Mouse (Mus musculus) adrenal gland, adult (tissue): ENCODE results near the gene Sox5.
A peak's percentile ranks its signal among the peaks of the same experiment; 100 is the strongest.

Experiments used
- DNase-seq, 2 experiments: peaks; one replicate each; pipeline ENCODE4 v3.0.0; 2022 to 2023; ENCODE audit warnings: low spot score in 1 of 2; ENCODE audit not compliant: inconsistent age in 2 of 2

Gene Sox5

DNA sequence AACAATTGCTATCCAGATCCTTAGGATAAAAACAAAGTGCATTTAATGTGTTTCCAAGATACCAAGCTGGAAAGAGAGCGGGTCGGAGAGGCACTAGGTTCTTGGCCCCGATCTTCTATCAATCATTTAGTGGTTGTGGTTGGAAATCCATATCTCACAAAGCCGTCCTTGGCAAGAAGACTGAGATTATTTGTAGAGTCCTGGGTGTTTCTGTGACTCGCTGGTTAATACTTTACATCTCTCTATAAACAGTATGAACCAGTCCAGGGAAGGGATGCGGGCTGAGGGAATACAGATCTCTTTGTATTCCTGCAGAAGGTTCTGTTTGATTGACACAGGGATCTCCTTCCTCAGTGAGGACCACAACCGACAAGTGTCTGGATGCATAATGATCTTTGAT, 714.3 kb downstream of the Sox5 start:
- no peak for DNase-seq

DNA sequence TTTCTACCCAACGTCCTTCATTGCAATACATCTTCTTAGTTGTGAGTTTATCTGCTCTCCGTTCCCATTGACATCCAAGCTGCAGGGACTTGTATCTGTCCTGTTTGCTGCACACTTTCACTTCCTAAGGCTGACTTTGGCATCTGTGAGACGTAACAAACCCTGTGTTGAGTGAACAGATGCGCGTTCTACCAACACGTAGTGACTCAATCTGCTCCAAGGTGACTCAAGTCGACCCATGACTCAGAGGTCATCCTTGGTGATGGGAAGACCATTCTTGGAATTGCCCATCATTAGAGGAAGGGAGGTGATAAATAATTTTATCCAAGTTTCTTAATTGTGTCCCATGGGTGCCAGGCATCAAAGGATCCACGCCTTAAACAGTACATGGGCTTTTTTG, 719.3 kb downstream of the Sox5 start:
- DNase-seq = peak in 1 of 2 experiments; percentile 37

DNA sequence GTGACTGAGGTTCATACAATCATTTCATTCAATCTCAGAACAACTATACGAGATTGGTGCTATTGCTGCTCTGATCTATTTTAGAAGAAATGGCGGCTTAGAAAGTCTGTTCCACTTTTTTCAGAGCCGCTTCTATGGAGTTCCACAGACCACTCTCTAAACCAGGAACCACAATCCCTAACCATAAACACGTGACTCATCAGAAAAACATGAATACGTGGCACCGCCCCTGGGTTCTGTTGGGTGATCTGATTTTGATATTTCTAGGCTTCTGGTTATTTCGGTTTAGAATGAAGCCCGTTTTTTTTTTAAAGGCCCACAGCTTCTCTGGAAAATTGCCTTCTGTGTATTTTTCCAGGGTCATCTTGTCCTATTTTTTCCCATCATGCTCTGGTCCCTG, 720.0 kb downstream of the Sox5 start:
- no peak for DNase-seq

DNA sequence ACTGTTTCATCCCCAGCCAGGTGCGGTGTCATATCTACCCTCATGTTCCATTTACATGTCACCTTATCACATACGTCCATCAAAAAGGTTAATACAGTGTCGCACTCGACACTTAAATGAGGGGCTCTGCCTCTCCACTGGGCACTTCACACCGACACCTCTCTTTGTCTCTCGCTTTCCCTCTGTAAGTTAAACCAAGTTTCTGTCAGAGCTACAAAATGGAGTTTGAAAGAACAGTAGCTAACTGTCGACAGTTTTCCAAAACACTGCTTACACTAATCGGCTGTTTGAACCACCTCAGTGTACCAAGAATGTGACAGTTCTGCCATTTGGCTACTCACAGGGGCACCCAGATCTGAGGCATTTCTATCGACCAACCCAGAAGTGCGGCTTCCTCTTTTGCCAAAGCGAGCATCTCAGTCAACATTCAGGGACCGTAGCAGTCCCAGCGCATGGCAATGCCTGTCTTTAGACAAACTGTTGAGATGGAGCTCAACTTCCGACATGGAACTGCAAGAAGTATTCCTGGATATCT, 724.6 kb downstream of the Sox5 start:
- no peak for DNase-seq

DNA sequence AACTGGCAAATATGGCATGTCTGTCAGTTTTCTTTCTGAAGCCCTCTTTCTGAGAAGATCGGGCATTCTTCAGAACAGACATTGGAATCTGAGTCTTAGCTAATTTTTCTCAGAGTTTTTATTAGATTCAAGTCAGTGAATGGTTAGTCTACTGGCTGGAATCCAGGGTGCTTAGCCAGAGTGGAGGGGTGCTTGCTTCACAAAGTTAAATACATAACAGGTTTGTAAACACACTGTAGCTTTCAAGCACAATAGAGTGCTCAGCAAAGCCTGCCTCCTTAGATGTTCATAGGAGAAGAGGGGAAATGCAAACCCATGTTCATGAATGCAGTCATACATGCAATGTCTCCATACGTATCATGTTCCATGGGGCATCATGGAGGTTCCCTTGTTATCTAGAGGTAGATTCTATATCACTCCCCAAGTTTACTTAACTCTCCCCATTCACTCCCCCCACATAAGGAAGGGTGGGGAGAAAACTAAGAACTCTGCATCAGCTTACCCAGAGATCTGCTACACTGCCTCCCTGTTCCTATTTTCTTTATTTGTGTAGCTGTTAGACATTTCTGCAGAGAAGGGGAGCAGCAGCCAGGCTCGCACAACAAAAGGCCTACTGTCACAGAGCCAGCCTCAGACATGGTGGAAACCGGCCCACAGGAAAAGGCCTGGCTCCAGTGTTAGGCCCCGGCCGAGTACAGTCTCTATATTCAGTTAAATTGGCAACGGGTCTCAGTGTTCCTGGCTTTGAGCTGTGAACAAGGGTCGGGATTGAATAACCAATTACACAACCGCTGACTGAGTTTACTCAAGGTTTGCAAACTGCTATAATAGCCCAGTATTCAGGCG, 725.3 kb downstream of the Sox5 start:
- peak in 1 of 2 experiments; percentile 54 for DNase-seq

DNA sequence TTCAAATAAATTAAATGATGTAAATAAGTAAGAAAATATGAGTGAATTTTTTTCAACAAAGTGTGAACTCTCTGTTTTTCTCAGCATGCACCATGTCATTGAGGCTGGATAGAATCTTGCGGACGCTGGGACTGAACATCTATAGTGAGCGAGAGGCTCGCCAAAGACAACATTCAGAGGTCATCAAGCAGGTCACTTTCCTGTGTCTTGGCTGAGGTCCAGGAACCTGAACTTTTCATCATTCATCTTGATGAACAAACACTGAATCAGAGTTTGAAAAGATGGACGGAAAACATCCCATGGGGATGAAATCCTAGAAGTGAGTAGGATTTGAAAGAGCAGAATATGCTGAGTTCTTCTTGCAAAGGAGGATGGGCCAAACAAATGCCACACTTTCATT, 729.3 kb downstream of the Sox5 start:
- peak in 1 of 2 experiments; percentile 25 for DNase-seq

DNA sequence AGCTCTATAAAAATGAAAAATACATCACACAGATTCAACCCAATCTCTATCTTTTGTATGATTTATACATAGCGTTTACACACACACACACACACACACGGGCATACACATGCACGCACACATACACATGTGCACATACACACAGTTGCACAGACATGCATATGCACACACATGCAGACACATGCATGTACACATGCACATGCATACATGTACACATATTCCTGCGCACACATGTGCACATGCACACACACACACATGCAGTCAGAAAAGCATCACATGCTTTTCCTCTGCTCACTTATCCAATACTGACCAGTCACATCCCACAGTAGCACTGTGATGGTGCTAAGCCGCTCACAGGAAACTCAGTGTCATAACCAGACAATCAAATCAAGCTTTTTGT, 730.5 kb downstream of the Sox5 start:
- DNase-seq = no peak

DNA sequence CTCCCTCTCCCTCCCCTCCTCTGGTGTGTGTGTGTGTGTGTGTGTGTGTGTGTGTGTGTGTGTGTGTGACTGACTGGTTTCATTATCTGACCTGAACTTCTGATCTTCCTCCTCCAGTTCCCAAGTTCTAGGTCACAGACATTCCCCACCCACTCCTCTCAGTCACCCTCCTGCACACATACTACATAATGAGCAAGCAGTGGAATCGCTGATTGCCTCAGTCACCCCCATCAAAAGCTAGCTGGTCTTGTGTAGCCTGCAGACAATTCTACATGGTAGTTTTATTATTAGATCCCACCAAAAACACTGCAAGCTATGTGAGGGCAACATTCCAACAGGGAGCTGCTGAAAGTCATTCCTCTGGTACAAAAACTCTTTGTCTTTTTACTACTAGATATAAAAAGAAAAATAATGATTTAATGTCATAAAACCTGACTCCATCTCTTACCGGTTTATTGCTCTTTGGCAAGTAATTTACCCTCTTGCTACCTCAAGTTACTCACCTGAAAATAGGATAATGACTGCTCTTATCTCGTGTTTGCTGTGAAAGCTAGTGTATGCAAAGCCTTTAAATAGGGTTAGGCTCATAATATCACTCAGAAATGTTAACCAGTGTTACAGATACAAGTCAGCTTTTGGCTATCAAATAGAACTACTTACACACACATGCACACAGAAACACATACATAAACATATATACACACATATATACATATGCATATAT, 733.4 kb downstream of the Sox5 start:
- no peak for DNase-seq

DNA sequence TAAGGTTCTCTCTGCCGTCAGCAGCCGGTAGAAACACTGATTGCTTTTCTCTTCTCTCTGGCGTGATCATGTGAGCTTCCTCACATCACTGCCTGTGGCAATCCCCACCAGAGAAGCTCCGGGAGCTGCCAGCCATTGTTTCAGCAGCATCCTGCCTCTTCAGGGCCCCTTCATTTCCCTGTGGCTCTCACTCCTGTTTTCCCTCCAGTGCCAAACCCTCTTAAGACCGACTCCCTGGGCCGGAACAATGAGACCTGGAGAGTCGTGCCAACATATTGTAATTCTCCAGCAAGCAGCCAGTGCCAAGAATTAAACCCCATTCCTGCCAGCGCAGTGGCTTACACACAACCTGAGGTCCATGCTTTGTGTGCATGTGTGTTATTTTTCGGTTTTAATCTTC, 736.3 kb downstream of the Sox5 start:
- DNase-seq = no peak

DNA sequence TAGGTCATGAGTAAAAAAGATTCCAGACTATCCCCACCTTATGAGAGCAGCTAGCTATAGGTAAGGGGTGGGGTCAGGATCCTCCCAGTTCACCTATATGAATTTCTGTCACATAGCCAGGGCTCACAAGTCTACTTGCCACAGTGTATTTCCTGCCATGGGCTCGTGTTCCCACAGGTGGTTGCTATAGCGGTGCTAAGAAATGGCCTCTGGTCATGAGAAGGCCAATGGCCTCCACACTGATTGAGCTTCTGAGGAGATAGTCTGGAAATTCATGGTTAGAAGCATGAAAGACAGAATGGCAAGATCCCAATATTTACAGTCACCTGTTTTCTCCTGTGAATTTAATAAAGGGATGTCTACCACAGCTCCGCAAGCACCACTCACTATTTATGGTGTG, 737.4 kb downstream of the Sox5 start:
- no peak for DNase-seq

DNA sequence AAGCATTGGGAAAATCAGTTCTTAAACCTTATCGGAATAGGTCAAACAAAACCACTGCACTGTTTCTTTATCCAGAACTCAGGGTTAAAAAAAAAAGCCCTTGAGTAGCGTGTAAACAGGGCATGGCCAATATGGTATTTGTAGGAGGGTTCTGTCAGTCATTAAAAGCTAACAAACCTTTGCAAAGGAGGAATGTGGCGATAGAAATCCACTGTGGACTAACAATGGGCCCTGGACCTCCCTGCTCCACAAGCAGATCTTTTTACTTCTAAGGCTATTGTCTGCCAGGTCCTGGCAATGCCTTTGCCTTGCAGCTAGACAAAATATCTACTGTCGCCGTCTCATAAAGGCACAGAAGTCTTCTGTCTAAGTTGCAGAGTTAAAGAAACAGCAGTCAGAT, 738.8 kb downstream of the Sox5 start:
- no peak for DNase-seq

DNA sequence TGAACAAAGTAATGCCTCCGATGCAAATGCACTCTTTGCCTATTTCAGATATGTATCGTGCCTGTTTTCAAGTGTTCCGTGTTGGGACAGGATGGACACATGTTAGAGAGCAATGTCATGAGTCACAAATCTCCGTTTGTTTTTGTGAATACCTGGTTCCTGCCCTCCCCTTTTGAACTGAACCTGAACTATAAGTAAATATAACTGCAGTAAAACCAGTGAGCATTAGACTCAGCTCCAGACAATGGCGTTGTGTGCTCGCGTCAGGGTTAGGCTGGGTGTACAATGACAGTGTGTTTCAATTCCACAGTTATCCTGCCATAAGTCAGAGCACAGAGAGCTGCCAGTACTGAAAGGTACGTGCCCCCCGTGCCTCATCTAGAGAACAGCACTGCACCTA, 739.8 kb downstream of the Sox5 start:
- DNase-seq = no peak

DNA sequence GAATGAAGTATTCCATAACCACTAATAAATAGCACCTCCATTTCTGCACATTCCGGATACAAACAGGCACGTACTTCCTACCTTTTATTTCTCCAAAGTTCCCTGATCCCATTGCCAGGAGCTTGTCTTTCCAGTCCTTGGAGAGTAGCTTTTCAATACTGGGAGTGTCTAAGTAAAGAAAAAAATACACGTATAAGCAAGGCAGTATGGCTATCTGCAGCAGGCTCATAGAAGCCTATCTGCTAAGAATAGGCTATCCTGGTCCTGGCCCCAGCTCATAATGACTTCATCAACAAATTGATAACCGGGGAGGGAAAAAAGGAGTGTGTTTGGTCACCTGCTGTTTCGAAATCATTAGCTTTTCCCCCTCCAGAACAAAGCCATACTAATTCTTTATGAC, 740.6 kb downstream of the Sox5 start:
- no peak for DNase-seq

DNA sequence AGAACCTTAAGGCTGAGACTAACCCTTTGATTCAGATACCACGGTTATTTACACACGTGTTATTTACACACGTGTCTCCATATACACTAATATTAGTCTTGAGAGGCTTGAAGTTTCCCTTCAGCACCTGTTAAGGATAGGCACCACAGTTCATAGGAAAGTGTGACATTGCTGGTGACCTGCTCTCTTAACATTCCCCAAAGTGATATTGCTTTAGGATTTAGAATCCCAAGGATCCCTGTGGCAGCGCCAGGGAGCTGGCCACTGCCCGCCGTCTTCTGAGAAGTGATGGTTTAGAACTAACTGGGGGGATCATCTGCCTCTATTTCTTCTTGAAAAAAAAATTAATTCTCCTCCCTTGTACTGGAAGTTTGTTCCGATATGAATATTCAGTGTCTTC, 741.4 kb downstream of the Sox5 start:
- DNase-seq = no peak

DNA sequence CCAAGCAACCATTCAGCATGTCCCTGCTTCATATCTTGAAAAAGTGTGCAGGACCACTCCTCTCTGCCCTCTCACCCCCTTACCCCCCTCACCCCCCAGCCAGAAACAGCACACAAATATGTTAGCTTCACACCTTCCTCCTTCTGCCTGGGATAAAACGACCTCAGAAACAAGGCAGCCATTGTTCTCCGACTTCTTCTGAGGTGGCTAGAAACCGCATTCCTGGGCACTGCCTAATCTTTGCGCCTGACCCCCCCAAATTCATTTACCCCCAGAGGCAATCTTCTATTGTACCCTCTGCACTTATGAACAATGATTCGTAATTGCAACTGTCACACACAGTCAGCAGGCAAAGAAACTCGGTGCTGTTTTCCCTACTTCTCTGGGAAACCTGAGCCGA, 742.6 kb downstream of the Sox5 start:
- no peak for DNase-seq

DNA sequence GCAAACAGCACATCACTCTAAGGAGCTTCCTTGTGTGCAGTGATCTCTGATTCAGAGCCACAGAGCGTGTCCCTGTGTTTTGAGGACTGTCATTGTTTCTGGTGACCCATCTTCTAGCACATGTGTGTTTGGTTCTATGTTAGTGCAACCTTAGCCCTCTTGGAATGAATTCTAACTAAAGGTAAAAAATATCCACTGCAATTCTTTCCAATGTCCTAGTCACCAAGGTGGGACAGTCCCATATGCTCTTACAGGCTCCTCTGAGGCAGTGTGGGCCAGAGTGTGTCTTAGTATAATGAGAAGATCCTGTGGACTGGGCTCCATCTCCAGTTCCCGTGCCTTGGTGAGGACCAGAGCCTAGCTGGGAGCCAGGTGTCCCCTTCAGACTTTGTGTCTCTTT, 748.6 kb downstream of the Sox5 start:
- DNase-seq = no peak

DNA sequence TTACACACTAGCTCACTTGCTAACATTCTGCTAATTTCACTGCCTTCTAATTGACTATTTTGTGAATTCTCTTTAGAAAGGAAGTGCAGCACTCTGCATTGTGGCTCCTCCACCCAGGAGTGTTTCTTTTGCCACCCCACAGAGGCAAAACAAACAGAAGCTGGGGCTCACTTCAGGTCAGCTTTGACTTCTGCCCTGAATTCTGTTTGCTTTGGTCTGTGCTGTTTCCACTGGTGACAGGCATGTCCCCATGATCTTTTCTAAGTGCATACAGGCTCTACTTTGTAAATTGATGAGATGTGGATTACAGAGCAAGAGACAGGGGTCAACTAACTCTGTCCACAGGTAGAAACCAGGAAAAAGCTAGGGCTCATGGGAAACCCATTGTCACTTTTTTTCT, 764.8 kb downstream of the Sox5 start:
- DNase-seq = no peak

DNA sequence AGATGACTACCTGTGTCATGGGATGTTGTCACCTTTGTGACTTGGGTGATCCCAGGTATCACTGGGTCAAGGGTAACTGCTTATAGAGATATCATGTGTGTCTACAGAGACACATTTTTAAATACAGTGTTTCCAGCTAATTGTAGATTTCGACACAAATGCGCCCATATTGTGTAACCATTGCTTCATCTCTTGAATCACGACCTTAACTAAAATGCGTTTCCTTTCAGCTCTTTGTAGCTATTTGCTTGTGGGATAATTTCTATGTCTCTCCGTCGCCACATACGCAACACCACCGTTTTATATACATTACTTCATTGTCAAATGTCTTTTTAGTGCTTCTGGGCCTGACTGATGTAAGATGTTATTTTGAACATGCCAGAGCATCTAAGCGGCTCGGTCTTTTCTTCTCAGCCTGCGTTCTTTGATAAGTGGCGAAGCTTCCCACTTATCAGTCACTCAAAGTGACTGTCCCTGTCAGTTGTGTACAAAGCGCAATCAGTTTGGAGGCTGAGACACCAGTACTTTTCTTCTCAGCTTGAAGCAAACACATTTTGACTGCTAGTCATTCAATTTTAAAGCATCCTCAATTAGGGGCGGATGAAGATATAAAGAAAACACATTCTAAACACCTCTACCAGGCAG, 769.8 kb downstream of the Sox5 start:
- DNase-seq = no peak

DNA sequence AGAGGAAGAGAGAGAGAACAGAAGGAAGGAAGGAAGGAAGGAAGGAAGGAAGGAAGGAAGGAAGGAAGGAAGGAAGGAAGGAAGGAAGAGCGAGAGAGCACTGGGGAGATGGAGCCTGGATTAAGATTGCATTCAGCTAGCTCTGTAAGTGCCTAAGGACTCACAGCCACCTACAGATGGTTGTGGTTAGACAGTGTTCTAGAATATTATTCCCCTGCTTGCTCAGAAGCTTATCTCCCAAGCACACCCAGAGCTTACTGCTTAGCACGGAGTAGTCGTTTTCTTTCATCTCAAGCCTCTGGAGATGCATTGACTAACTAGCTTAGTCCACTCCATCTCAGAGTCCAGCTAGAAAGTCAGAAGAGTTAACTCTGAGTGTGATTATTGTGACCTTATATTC, 770.8 kb downstream of the Sox5 start:
- no peak for DNase-seq

DNA sequence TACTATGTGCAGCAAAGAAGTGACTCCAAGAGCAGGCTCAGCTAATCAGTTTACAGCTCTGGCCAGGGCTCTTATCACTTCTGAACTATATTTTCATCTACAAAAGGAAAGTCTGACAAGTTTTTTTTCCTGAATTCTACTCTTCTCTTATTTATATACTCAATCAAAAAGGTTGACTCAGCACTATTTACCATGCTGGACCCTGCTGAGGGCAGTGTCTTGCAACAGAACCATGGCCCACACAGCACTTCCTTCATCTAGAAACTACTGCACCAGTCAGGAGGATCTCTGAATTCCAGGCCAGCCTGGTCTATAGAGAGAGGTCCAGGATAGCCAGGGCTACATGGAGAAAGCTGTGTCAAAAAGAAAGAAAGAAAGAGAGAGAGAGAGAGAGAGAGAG, 771.5 kb downstream of the Sox5 start:
- no peak for DNase-seq

DNA sequence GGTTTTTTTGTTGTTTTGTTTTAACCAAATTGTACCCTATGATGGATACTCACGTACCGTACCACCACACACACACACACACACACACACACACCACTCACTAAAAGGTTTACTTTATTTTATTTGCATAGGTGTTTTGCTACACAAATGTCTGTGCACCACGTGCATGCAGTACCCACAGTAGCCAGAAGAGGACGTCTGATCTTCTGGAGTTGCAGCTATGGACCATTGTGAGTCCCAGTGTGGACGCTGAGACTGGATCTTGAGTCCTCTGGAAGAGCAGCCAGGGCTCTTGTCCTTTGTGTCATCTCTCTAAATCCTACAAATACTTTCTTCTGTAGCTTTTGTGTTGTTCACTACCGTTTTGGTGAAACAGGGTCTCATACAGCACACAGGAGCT, 776.6 kb downstream of the Sox5 start:
- no peak for DNase-seq

DNA sequence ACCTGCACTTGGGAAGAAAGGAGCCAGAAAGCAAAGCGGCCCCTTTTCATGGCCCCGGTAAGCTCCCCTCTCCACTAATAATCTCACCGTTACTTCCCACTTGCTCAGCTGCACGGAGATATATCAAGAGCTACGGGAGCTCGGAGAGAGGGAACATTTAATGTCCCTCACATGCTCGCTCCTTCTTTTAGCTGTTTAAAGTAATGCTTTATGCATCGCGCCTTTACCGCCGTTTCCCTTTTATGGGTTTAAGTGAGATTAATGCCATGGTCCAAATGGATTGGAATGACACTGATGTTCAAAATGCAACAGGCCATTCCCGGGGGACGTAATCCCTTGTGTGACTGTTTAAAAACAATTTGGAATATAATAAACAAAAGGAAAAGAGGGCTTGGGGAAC, 783.6 kb downstream of the Sox5 start:
- DNase-seq = no peak
